Mouse (Mus musculus) lung, postnatal 0 days (tissue): ENCODE data around the gene Hsd11b2. TPM values are rescaled to one million over a fixed set of nuclear protein-coding genes. Genes with fewer than 3 reads are reported as not detected.

ENCODE experiments used
- ATAC-seq: fragments of 200-750 bp; cut with Nextera tagmentation; 2 replicates; pipeline ENCODE4 v1.8.0; 2017; ENCODE audit warnings: moderate library complexity
- DNase-seq: peaks from one replicate; pipeline ENCODE4 v3.0.0-alpha.2; 2016; ENCODE audit warnings: low spot score
- H3K27ac ChIP-seq: fragments of 300-500 bp; sonication (generic); 2 replicates; pipeline ENCODE4 v1.5.1; 2014; ENCODE audit warnings: antibody characterized with exemption, mild to moderate bottlenecking, low read length, mixed read lengths
- H3K27me3 ChIP-seq: fragments of 300-500 bp; sonication (generic); replicated peaks from 2 replicates; pipeline ENCODE4 v1.6.1; 2014; ENCODE audit warnings: low read length, mixed read lengths; ENCODE audit not compliant: insufficient read depth
- H3K36me3 ChIP-seq: fragments of 300-500 bp; sonication (generic); 2 replicates; pipeline ENCODE4 v1.6.1; 2014; ENCODE audit warnings: low read length, mixed read lengths; ENCODE audit not compliant: insufficient read depth
- H3K4me1 ChIP-seq: fragments of 300-500 bp; sonication (generic); 2 replicates; pipeline ENCODE4 v1.6.1; 2014; ENCODE audit warnings: antibody characterized with exemption, low read depth, low read length, mixed read lengths; ENCODE audit not compliant: insufficient read depth
- H3K4me2 ChIP-seq: fragments of 300-500 bp; sonication (generic); replicated peaks from 2 replicates; pipeline ENCODE4 v1.6.1; 2014; ENCODE audit warnings: low read depth, mild to moderate bottlenecking, low read length, moderate library complexity, mixed read lengths
- H3K4me3 ChIP-seq: fragments of 300-500 bp; sonication (generic); 2 replicates; pipeline ENCODE4 v1.5.1; 2014; ENCODE audit warnings: low read depth, low read length
- H3K9ac ChIP-seq: fragments of 300-500 bp; sonication (generic); replicated peaks from 2 replicates; pipeline ENCODE4 v1.6.1; 2014; ENCODE audit warnings: low read depth, mild to moderate bottlenecking
- H3K9me3 ChIP-seq: fragments of 300-500 bp; sonication (generic); 2 replicates; pipeline ENCODE4 v1.6.1; 2016; ENCODE audit warnings: low read length, mixed read lengths
- CTCF ChIP-seq: IDR thresholded peaks from 2 replicates; pipeline ENCODE4 v1.5.1; 2016; ENCODE audit warnings: antibody characterized with exemption, mild to moderate bottlenecking
- EP300 ChIP-seq: IDR thresholded peaks from 2 replicates; pipeline ENCODE4 v1.6.1; 2016; ENCODE audit warnings: antibody characterized with exemption, mild to moderate bottlenecking, control low read depth
- WGBS: fragments of 180-500 bp; shearing (Covaris S2); extraction: QIAGEN DNeasy Blood & Tissue Kit; methylation state at CpG from one replicate; pipeline ENCODE4 v1.1.7; 2014; 5-methylcytosine and 5-hydroxymethylcytosine counted together
- polyA plus RNA-seq: library from polyadenylated mRNA; unstranded; fragments of >200 nt; fragmentation: Nextera tagmentation; extraction: Ambion mirVana; gene quantifications from 2 replicates; pipeline ENCODE4 v1.2.1, GENCODE M21; 2015

The Hsd11b2 gene
- polyA plus RNA-seq, 1 experiment from 2014 or later = 1.8 TPM

DNA sequence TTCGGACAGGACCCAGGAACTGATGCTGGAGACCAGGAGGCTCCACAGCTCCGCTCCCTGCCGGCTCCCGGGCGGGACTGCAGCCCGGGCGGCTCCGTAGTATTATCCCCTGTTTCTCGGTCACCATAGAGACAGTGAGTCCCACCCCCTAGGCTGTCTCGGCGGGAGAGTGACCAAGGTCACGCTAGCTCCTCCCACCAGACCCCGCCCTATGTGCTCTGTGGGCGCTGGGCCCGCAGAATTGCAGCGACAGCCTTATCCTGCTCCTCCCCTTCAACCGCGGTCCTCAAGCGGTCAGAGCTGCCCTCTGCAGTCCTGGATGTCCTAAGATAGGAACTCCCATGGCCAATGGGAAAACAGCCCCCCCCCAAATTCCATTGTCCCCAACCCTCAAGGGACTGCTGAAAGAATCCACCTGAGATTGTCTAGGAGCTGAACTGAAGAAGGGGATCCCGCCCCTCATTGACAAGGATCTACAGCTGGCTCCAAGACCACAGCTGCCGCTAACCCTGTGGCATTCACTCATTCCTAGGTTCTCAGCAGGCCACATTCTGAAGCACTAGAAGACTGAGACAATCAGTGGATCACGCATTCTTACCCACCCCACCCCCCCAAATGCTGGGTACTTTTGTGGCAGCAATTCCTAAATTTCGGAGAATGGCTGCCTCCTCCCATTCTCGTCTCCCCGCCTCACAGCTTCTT is 47.1 kb upstream of the Hsd11b2 start, which contains the start of gene Tppp3:
Gene Tppp3 (minus strand): TSS at position 213 of the 702 bp plus-strand sequence.
- WGBS = 9% methylated on average over 25 of the region's 25 CpGs
- Histone ChIP-seq H3K9me3 (no peaks in the 10 kb centered on the region), H3K27me3 (no peaks in the 10 kb centered on the region), H3K4me3 (peak within 1 kb of the TSS; percentile 20), H3K36me3 (no peaks in the 10 kb centered on the region; the same call in 1 of the 2 replicates), H3K4me2 (peak within 1 kb of the TSS; percentile 56), H3K27ac (peak within 1 kb of the TSS; percentile 26; the same call in 1 of the 2 replicates), H3K9ac (no peak within 1 kb of the TSS), H3K4me1 (peaks cover 21% of the 10 kb centered on the region; the same call in 1 of the 2 replicates)
- TF ChIP-seq EP300 (peak; percentile 57; the same call in 1 of the 2 replicates), CTCF (peak; percentile 70)
- ATAC-seq (peak; percentile 93), DNase-seq (peak; percentile 99)

DNA sequence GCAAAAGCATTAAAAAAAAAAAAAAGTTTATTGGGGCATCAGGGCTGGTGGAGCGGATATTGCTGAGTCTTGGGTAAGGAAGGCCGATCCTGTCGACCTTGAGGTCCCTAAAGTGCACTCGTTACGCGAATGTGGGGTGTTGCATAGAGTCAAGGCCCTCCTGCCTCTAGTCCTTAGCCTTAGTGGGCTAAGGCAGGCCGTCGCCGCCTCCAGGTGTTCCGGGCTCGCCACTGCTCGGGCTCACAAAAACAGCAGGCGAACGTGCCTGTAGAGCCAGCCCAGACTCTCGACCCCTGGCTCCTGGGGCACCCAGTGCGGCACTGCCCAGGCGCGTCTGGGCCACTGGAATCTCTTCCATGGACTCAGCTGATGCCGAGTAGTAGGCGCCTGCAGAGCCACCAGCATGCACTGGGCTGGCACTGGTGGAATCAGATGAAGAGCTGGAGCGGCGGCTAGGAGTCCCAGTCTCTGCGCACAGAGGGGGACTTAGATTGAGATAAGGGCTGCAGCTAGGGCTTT is 46.1 kb upstream of the Hsd11b2 start:
- Histone ChIP-seq H3K27me3 (no peaks in the 10 kb centered on the region), H3K4me2 (no peak overlapping the region), H3K4me3 (no peak overlapping the region), H3K9me3 (no peaks in the 10 kb centered on the region), H3K27ac (no peak overlapping the region; the same call in 1 of the 2 replicates), H3K36me3 (no peaks in the 10 kb centered on the region; the same call in 1 of the 2 replicates), H3K4me1 (peaks cover 21% of the 10 kb centered on the region; the same call in 1 of the 2 replicates), H3K9ac (no peak overlapping the region)
- DNase-seq (no peak), ATAC-seq (no peak)
- 67% methylated on average over 23 of the region's 23 CpGs for WGBS
- no peak for TF ChIP-seq CTCF
- TF ChIP-seq EP300 = no peak

DNA sequence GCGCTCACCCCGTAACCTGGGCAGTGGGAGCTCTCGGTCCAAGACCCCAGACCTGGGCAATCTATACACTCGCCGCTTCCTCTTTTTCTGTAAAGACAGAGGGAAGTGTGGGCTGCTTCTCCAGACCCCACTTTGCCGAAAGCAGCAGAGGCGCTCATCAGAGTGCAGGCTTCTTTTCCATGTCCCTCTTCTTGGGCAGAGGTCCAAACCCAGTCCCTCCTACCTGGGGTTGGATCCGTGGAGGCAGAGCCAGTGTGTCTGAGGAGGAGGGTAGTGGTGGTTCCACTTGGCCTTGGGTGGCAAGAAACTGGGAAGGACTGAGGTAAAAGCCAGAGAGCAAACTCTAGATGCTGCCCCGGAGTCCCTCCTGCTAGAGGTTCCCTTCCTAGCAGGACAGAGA is 45.6 kb upstream of the Hsd11b2 start:
- H3K36me3 ChIP-seq = no peaks in the 10 kb centered on the region; the same call in 1 of the 2 replicates
- H3K27ac ChIP-seq = no peak overlapping the region
- WGBS = 78% methylated on average over 9 of the region's 9 CpGs
- TF ChIP-seq CTCF (no peak), EP300 (no peak)
- no peaks in the 10 kb centered on the region for H3K9me3 ChIP-seq
- ATAC-seq (no peak), DNase-seq (no peak)
- H3K4me3 ChIP-seq = no peak overlapping the region
- peaks cover 21% of the 10 kb centered on the region; the same call in 1 of the 2 replicates for H3K4me1 ChIP-seq
- H3K27me3 ChIP-seq = no peaks in the 10 kb centered on the region
- H3K4me2 ChIP-seq = no peak overlapping the region
- H3K9ac ChIP-seq = no peak overlapping the region

DNA sequence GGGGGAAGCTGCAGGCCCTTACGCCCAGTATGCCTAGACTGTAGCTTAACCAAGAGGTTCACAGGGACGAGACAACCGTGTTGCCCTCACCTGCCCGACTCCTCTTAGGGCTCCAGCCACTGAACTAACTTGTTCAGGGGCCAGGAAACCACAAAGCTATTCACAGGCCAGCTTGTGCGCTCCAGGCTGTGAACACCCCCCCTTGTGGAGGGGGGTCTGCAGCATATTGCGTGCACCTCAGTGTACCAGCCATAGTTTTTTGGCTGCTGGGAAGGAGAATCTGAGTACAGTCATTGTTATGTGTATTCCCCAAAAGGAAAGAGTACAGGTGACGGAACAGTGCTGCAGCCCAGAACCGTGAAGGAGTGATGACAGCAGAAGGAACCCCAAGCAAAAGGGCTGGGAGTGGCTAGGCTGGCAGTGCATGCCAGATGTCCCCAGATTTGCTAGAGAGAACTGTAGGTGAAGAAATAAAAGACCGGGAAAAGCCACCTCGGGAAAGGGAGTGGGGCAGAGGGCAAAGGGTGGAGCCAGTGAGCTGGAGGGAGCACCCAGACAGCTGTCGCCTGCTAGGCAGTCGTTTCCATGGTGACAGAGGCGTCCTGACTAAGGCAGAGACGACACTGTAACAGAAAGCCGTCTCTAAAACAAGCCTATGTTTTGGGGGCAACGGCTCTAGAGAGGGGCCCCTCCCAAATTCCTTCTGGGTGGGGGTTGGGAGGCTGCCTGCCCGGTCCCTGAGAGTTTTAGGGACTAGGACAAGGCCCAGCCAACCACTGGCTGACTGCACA is 44.5 kb upstream of the Hsd11b2 start:
- ATAC-seq (peak; percentile 63), DNase-seq (peak; percentile 95)
- no peaks in the 10 kb centered on the region; the same call in 1 of the 2 replicates for H3K36me3 ChIP-seq
- 34% methylated on average over 17 of the region's 17 CpGs for WGBS
- H3K27me3 ChIP-seq = no peaks in the 10 kb centered on the region
- TF ChIP-seq CTCF (peak; percentile 27; the same call in 1 of the 2 replicates), EP300 (0 out of 2 replicates have a peak, but pooled peaks have one; percentile 41)
- no peak overlapping the region for H3K9ac ChIP-seq
- H3K4me2 ChIP-seq = peak overlapping the region; percentile 30; the same call in 1 of the 2 replicates
- H3K4me1 ChIP-seq = peaks cover 19% of the 10 kb centered on the region; the same call in 1 of the 2 replicates
- H3K4me3 ChIP-seq = no peak overlapping the region
- no peaks in the 10 kb centered on the region for H3K9me3 ChIP-seq
- H3K27ac ChIP-seq = peak overlapping the region; percentile 68

DNA sequence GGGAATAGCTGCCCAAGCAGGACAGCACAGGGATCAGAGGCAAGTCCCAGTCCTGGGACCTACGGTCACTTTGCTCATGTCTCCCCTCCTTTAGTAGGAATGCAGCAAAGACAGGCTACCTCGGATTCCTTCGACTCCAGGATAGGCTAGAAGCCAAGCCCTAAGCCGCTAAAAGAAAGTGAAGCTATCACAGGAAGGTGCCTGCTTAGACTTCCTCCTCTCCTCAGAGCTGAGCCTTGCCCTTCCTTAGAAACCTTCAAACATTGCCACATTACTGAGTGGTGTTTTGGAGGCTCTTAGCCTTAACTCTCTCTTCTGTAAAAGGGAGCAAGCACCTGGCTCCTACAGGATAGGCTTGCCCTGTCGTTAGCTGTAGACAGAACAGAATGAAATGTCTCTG is 43.9 kb upstream of the Hsd11b2 start:
- H3K9ac ChIP-seq = 0 out of 2 replicates have a peak overlapping the region, but pooled peaks have one; percentile 9
- TF ChIP-seq EP300 (no peak), CTCF (no peak)
- no peaks in the 10 kb centered on the region for H3K9me3 ChIP-seq
- H3K27me3 ChIP-seq = no peaks in the 10 kb centered on the region
- no peak overlapping the region for H3K4me3 ChIP-seq
- H3K27ac ChIP-seq = peak overlapping the region; percentile 68
- WGBS = 27% methylated on average over 5 of the region's 5 CpGs
- no peaks in the 10 kb centered on the region; the same call in 1 of the 2 replicates for H3K36me3 ChIP-seq
- H3K4me1 ChIP-seq = peaks cover 17% of the 10 kb centered on the region; the same call in 1 of the 2 replicates
- ATAC-seq (peak; percentile 9), DNase-seq (peak; percentile 71)
- H3K4me2 ChIP-seq = peak overlapping the region; percentile 30; the same call in 1 of the 2 replicates

DNA sequence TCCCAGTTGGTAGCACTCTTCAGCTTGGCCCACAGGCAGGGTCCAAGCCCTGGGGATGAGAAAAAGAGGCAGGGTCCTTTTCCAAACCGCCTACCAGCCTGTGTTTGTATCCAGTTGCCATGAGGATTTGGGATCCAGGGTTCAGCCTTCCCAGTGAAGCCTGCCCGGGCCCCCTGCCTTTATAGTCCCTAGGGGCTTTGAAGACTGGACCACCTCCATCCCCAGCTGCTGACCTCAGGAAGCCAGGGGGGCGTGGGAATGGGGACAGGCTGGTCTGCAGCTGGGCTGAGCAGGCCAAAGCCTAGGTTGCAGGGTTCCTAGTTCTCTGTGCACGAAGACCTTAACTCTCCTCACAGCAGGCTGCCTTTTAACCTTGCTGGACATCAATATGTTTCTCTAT is 43.3 kb upstream of the Hsd11b2 start:
- no peak for TF ChIP-seq EP300
- TF ChIP-seq CTCF = no peak
- DNase-seq = no peak
- H3K4me3 ChIP-seq = no peak overlapping the region
- WGBS = 67% methylated on average over 4 of the region's 4 CpGs
- H3K27ac ChIP-seq = peak overlapping the region; percentile 68
- peaks cover 17% of the 10 kb centered on the region; the same call in 1 of the 2 replicates for H3K4me1 ChIP-seq
- no peak for ATAC-seq
- no peak overlapping the region for H3K4me2 ChIP-seq
- H3K9me3 ChIP-seq = no peaks in the 10 kb centered on the region
- 0 out of 2 replicates have a peak overlapping the region, but pooled peaks have one; percentile 9 for H3K9ac ChIP-seq
- no peaks in the 10 kb centered on the region for H3K27me3 ChIP-seq
- no peaks in the 10 kb centered on the region; the same call in 1 of the 2 replicates for H3K36me3 ChIP-seq
